Mouse (Mus musculus): ENCODE results near the gene Sez6. TPM values are rescaled to one million over a fixed set of nuclear protein-coding genes. Genes with fewer than 3 reads are reported as not detected.
A peak's percentile ranks its signal among the peaks of the same experiment; 100 is the strongest.

The Sez6 gene
- polyA plus RNA-seq, 1 experiment from 2014 or later: 13.3 TPM

GRCm38 (mm10) chr11:77983937-77984835 is 53.6 kb downstream of the Sez6 start:
- peak overlapping the region; percentile 89 for H3K4me3 ChIP-seq (ENCODE audit: low read depth, low read length)
- WGBS: under 1% methylated on average over 50 of the region's 63 CpGs
- peaks cover 4% of the 10 kb centered on the region for H3K4me1 ChIP-seq (replicated peaks; ENCODE audit: control insufficient read depth, insufficient read depth, low read length)
- H3K27ac ChIP-seq (ENCODE audit: low read depth, low read length): peak overlapping the region; percentile 95
- H3K36me3 ChIP-seq (ENCODE audit: control insufficient read depth, insufficient read depth, low read length): 0 out of 2 replicates have a peak, but pooled peaks cover 9% of the 10 kb centered on the region
- no peaks in the 10 kb centered on the region for H3K27me3 ChIP-seq (ENCODE audit: control insufficient read depth, insufficient read depth, low read length)
- peak; percentile 86 for DNase-seq (ENCODE audit: low spot score)
- peak overlapping the region; percentile 95 for H3K9ac ChIP-seq (ENCODE audit: low read depth, low read length)
- H3K9me3 ChIP-seq (ENCODE audit: control insufficient read depth, low read length): no peaks in the 10 kb centered on the region
- H3K4me2 ChIP-seq (replicated peaks; ENCODE audit: low read depth, low read length): peak overlapping the region; percentile 91
- peak; percentile 8; the same call in 1 of the 2 replicates for ATAC-seq (ENCODE audit: low FRiP score)

- 0% methylated on average over 13 of the region's 13 CpGs for WGBS
- H3K9ac ChIP-seq (ENCODE audit: low read depth, low read length): peak overlapping the region; percentile 95
- H3K4me2 ChIP-seq (replicated peaks; ENCODE audit: low read depth, low read length): peak overlapping the region; percentile 91
- H3K27ac ChIP-seq (ENCODE audit: low read depth, low read length): peak overlapping the region; percentile 95
- DNase-seq (ENCODE audit: low spot score) (peak; percentile 73), ATAC-seq (ENCODE audit: low FRiP score) (no peak)
- H3K4me3 ChIP-seq (ENCODE audit: low read depth, low read length): peak overlapping the region; percentile 89
- H3K36me3 ChIP-seq (ENCODE audit: control insufficient read depth, insufficient read depth, low read length): 0 out of 2 replicates have a peak, but pooled peaks cover 9% of the 10 kb centered on the region
- H3K4me1 ChIP-seq (replicated peaks; ENCODE audit: control insufficient read depth, insufficient read depth, low read length): peaks cover 4% of the 10 kb centered on the region
- no peaks in the 10 kb centered on the region for H3K27me3 ChIP-seq (ENCODE audit: control insufficient read depth, insufficient read depth, low read length)
- no peaks in the 10 kb centered on the region for H3K9me3 ChIP-seq (ENCODE audit: control insufficient read depth, low read length)
Observed at GRCm38 (mm10) chr11:77984836-77985231, 54.2 kb downstream of the Sez6 start.

GRCm38 (mm10) chr11:77985541-77986065 is 55.0 kb downstream of the Sez6 start:
- H3K36me3 ChIP-seq (ENCODE audit: control insufficient read depth, insufficient read depth, low read length): 0 out of 2 replicates have a peak, but pooled peaks cover 9% of the 10 kb centered on the region

GRCm38 (mm10) chr11:77989071-77989690 is 58.6 kb downstream of the Sez6 start:
- whole genome bisulfite sequencing: 92% methylated on average over 13 of the region's 13 CpGs
- Histone ChIP-seq H3K27me3 (ENCODE audit: control insufficient read depth, insufficient read depth, low read length) (no peaks in the 10 kb centered on the region), H3K4me2 (replicated peaks; ENCODE audit: low read depth, low read length) (no peak overlapping the region), H3K4me3 (ENCODE audit: low read depth, low read length) (no peak overlapping the region), H3K4me1 (replicated peaks; ENCODE audit: control insufficient read depth, insufficient read depth, low read length) (peaks cover 4% of the 10 kb centered on the region), H3K9ac (ENCODE audit: low read depth, low read length) (no peak overlapping the region), H3K9me3 (ENCODE audit: control insufficient read depth, low read length) (no peaks in the 10 kb centered on the region), H3K27ac (ENCODE audit: low read depth, low read length) (no peak overlapping the region), H3K36me3 (ENCODE audit: control insufficient read depth, insufficient read depth, low read length) (0 out of 2 replicates have a peak, but pooled peaks cover 9% of the 10 kb centered on the region)
- ATAC-seq (ENCODE audit: low FRiP score): no peak
- no peak for DNase-seq (ENCODE audit: low spot score)

More at GRCm38 (mm10) chr11:77985541-77986065, 55.0 kb downstream of the Sez6 start:
- peak overlapping the region; percentile 89 for H3K4me3 ChIP-seq (ENCODE audit: low read depth, low read length)
- peak overlapping the region; percentile 95; the same call in 1 of the 2 replicates for H3K9ac ChIP-seq (ENCODE audit: low read depth, low read length)
- peak overlapping the region; percentile 91 for H3K4me2 ChIP-seq (replicated peaks; ENCODE audit: low read depth, low read length)
- no peaks in the 10 kb centered on the region for H3K27me3 ChIP-seq (ENCODE audit: control insufficient read depth, insufficient read depth, low read length)
- peak overlapping the region; percentile 95; the same call in 1 of the 2 replicates for H3K27ac ChIP-seq (ENCODE audit: low read depth, low read length)
- no peak for DNase-seq (ENCODE audit: low spot score)
- no peak for ATAC-seq (ENCODE audit: low FRiP score)
- 84% methylated on average over 3 of the region's 3 CpGs for WGBS
- H3K4me1 ChIP-seq (replicated peaks; ENCODE audit: control insufficient read depth, insufficient read depth, low read length): peaks cover 4% of the 10 kb centered on the region
- no peaks in the 10 kb centered on the region for H3K9me3 ChIP-seq (ENCODE audit: control insufficient read depth, low read length)

- Histone ChIP-seq H3K9ac (ENCODE audit: low read depth, low read length) (no peak overlapping the region), H3K4me2 (replicated peaks; ENCODE audit: low read depth, low read length) (no peak overlapping the region), H3K4me3 (ENCODE audit: low read depth, low read length) (no peak overlapping the region), H3K4me1 (replicated peaks; ENCODE audit: control insufficient read depth, insufficient read depth, low read length) (no peaks in the 10 kb centered on the region), H3K36me3 (ENCODE audit: control insufficient read depth, insufficient read depth, low read length) (no peaks in the 10 kb centered on the region), H3K27ac (ENCODE audit: low read depth, low read length) (no peak overlapping the region), H3K27me3 (ENCODE audit: control insufficient read depth, insufficient read depth, low read length) (no peaks in the 10 kb centered on the region), H3K9me3 (ENCODE audit: control insufficient read depth, low read length) (no peaks in the 10 kb centered on the region)
- ATAC-seq (ENCODE audit: low FRiP score) (no peak), DNase-seq (ENCODE audit: low spot score) (no peak)
- 81% methylated on average over 1 of the region's 1 CpGs for WGBS
Observed at GRCm38 (mm10) chr11:77995556-77995955, 65.0 kb downstream of the Sez6 start.

- no peak overlapping the region for H3K4me3 ChIP-seq (ENCODE audit: low read depth, low read length)
- no peak overlapping the region for H3K4me2 ChIP-seq (replicated peaks; ENCODE audit: low read depth, low read length)
- H3K36me3 ChIP-seq (ENCODE audit: control insufficient read depth, insufficient read depth, low read length): peaks cover 8% of the 10 kb centered on the region
- H3K27me3 ChIP-seq (ENCODE audit: control insufficient read depth, insufficient read depth, low read length): no peaks in the 10 kb centered on the region
- DNase-seq (ENCODE audit: low spot score) (no peak), ATAC-seq (ENCODE audit: low FRiP score) (no peak)
- 98% methylated on average over 5 of the region's 5 CpGs for WGBS
- no peak overlapping the region for H3K9ac ChIP-seq (ENCODE audit: low read depth, low read length)
- H3K9me3 ChIP-seq (ENCODE audit: control insufficient read depth, low read length): no peaks in the 10 kb centered on the region
- H3K4me1 ChIP-seq (replicated peaks; ENCODE audit: control insufficient read depth, insufficient read depth, low read length): no peaks in the 10 kb centered on the region
- H3K27ac ChIP-seq (ENCODE audit: low read depth, low read length): no peak overlapping the region
Observed at GRCm38 (mm10) chr11:78006446-78006845, 75.8 kb downstream of the Sez6 start.

- Histone ChIP-seq H3K27me3 (ENCODE audit: control insufficient read depth, insufficient read depth, low read length) (no peaks in the 10 kb centered on the region), H3K4me1 (replicated peaks; ENCODE audit: control insufficient read depth, insufficient read depth, low read length) (no peaks in the 10 kb centered on the region), H3K4me2 (replicated peaks; ENCODE audit: low read depth, low read length) (no peak overlapping the region), H3K4me3 (ENCODE audit: low read depth, low read length) (no peak overlapping the region), H3K9ac (ENCODE audit: low read depth, low read length) (no peak overlapping the region), H3K27ac (ENCODE audit: low read depth, low read length) (no peak overlapping the region), H3K36me3 (ENCODE audit: control insufficient read depth, insufficient read depth, low read length) (peaks cover 29% of the 10 kb centered on the region), H3K9me3 (ENCODE audit: control insufficient read depth, low read length) (no peaks in the 10 kb centered on the region)
- peak; percentile 90 for DNase-seq (ENCODE audit: low spot score)
- no peak for ATAC-seq (ENCODE audit: low FRiP score)
- WGBS: 26% methylated on average over 4 of the region's 4 CpGs
Observed at GRCm38 (mm10) chr11:78019676-78020075, 89.1 kb downstream of the Sez6 start.

- Histone ChIP-seq H3K9me3 (ENCODE audit: control insufficient read depth, low read length) (no peaks in the 10 kb centered on the region), H3K4me2 (replicated peaks; ENCODE audit: low read depth, low read length) (no peak overlapping the region), H3K27me3 (ENCODE audit: control insufficient read depth, insufficient read depth, low read length) (no peaks in the 10 kb centered on the region), H3K4me1 (replicated peaks; ENCODE audit: control insufficient read depth, insufficient read depth, low read length) (no peaks in the 10 kb centered on the region), H3K9ac (ENCODE audit: low read depth, low read length) (no peak overlapping the region), H3K36me3 (ENCODE audit: control insufficient read depth, insufficient read depth, low read length) (peaks cover 35% of the 10 kb centered on the region), H3K4me3 (ENCODE audit: low read depth, low read length) (no peak overlapping the region), H3K27ac (ENCODE audit: low read depth, low read length) (no peak overlapping the region)
- no peak for ATAC-seq (ENCODE audit: low FRiP score)
- WGBS: 80% methylated on average over 8 of the region's 8 CpGs
- DNase-seq (ENCODE audit: low spot score): peak; percentile 66
Observed at GRCm38 (mm10) chr11:78023607-78024006, 93.0 kb downstream of the Sez6 start.
